Mouse (Mus musculus): ENCODE measurements around the gene Sla2.
"Not testable (repeated sequence)": the region's sequence is repeated elsewhere in the genome, so short reads cannot be mapped to it uniquely, and the experiment has no call there.

The Sla2 gene

GRCm38 (mm10) chr2:156887017-156887416 is at the start of gene Sla2:
Gene Sla2, minus strand, starts transcription at chr2:156887192.
- DNase-seq: no peak

- DNase-seq: no peak
Measured at GRCm38 (mm10) chr2:156935005-156935404, 48.0 kb upstream of the Sla2 start.

- DNase-seq: no peak
Measured at GRCm38 (mm10) chr2:156933426-156933825, 46.4 kb upstream of the Sla2 start.

GRCm38 (mm10) chr2:156931421-156931820 is 44.4 kb upstream of the Sla2 start:
- no peak for DNase-seq

- DNase-seq: no peak
Measured at GRCm38 (mm10) chr2:156930549-156930948, 43.6 kb upstream of the Sla2 start.

- DNase-seq: no peak
Measured at GRCm38 (mm10) chr2:156929519-156930120, 42.6 kb upstream of the Sla2 start.

GRCm38 (mm10) chr2:156928606-156929005 is 41.6 kb upstream of the Sla2 start:
- no peak for DNase-seq

- no peak for DNase-seq
Measured at GRCm38 (mm10) chr2:156927663-156928062, 40.7 kb upstream of the Sla2 start.

- DNase-seq: not testable (repeated sequence)
Measured at GRCm38 (mm10) chr2:156925611-156926010, 38.6 kb upstream of the Sla2 start.

GRCm38 (mm10) chr2:156925075-156925474 is 38.1 kb upstream of the Sla2 start:
- not testable (repeated sequence) for DNase-seq

GRCm38 (mm10) chr2:156924210-156924898 is 37.4 kb upstream of the Sla2 start:
- no peak for DNase-seq

- DNase-seq: no peak
Measured at GRCm38 (mm10) chr2:156923057-156923456, 36.1 kb upstream of the Sla2 start.

GRCm38 (mm10) chr2:156919796-156920195 is 32.8 kb upstream of the Sla2 start:
- DNase-seq: no peak

GRCm38 (mm10) chr2:156919191-156919590 is 32.2 kb upstream of the Sla2 start:
- not testable (repeated sequence) for DNase-seq

GRCm38 (mm10) chr2:156918562-156918961 is 31.6 kb upstream of the Sla2 start:
- no peak for DNase-seq

- DNase-seq: no peak
Measured at GRCm38 (mm10) chr2:156916419-156917125, 29.6 kb upstream of the Sla2 start.

GRCm38 (mm10) chr2:156915559-156915958 is 28.6 kb upstream of the Sla2 start:
- DNase-seq: no peak

- DNase-seq: no peak
Measured at GRCm38 (mm10) chr2:156913191-156913590, 26.2 kb upstream of the Sla2 start.

GRCm38 (mm10) chr2:156905931-156906330 is 18.9 kb upstream of the Sla2 start:
- DNase-seq: not testable (repeated sequence)

- peak; percentile 82 for DNase-seq
Measured at GRCm38 (mm10) chr2:156904976-156905717, 18.2 kb upstream of the Sla2 start.

- no peak for DNase-seq
Measured at GRCm38 (mm10) chr2:156903367-156903766, 16.4 kb upstream of the Sla2 start.

GRCm38 (mm10) chr2:156902411-156902810 is 15.4 kb upstream of the Sla2 start:
- DNase-seq: not testable (repeated sequence)

- no peak for DNase-seq
Measured at GRCm38 (mm10) chr2:156901883-156902282, 14.9 kb upstream of the Sla2 start.

All from right cerebral cortex, postnatal 4 days (tissue).